Mouse (Mus musculus): ENCODE data around the gene Chn1. TPM values are rescaled to one million over a fixed set of nuclear protein-coding genes. Genes with fewer than 3 reads are reported as not detected.

Chn1 gene
- polyA plus RNA-seq, 1 experiment from 2014 or later, result 129 TPM

DNA sequence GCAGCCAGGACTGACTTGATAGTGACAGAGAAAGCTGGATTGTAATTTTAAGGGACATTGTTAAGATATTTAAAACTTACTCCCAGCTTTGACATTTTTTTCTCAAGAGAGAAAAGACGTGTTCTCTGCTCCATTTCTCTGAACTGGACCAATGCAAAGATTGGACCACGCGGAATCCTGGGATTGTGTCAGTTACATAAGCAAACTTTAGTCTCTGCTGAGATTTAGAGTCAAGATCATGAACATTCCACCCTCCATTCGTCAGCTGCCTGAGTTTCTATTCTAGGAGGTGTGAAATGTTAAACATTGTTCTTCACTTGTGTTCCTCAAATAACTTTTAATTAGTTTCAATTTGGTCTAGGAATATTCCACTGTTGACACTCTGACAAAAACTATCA, 188.0 kb downstream of the Chn1 start:
- no peak for ATAC-seq (ENCODE audit: low FRiP score, low TSS enrichment)
- peaks cover 14% of the 10 kb centered on the region for H3K4me1 ChIP-seq (ENCODE audit: control insufficient read depth, insufficient read depth, low read length)
- no peak for DNase-seq
- H3K9ac ChIP-seq (replicated peaks; ENCODE audit: low read length), result no peak overlapping the region
- H3K4me2 ChIP-seq (ENCODE audit: low read length), result no peak overlapping the region
- H3K4me3 ChIP-seq (replicated peaks; ENCODE audit: low read depth, low read length), result no peak overlapping the region
- H3K9me3 ChIP-seq (ENCODE audit: control insufficient read depth, low read length), result no peaks in the 10 kb centered on the region
- no peaks in the 10 kb centered on the region for H3K36me3 ChIP-seq (ENCODE audit: control insufficient read depth, insufficient read depth, low read length)
- WGBS, result 64% methylated on average over 4 of the region's 4 CpGs
- no peak overlapping the region for H3K27ac ChIP-seq (replicated peaks; ENCODE audit: low read depth, low read length)
- H3K27me3 ChIP-seq (ENCODE audit: control insufficient read depth, insufficient read depth, low read length), result no peaks in the 10 kb centered on the region

GRCm38 (mm10) chr2:73586392-73587108, 188.6 kb downstream of the Chn1 start:
- H3K9me3 ChIP-seq (ENCODE audit: control insufficient read depth, low read length), result no peaks in the 10 kb centered on the region
- peaks cover 14% of the 10 kb centered on the region for H3K4me1 ChIP-seq (ENCODE audit: control insufficient read depth, insufficient read depth, low read length)
- H3K36me3 ChIP-seq (ENCODE audit: control insufficient read depth, insufficient read depth, low read length), result no peaks in the 10 kb centered on the region
- no peaks in the 10 kb centered on the region for H3K27me3 ChIP-seq (ENCODE audit: control insufficient read depth, insufficient read depth, low read length)
- WGBS, result 45% methylated on average over 10 of the region's 10 CpGs
- no peak overlapping the region for H3K4me3 ChIP-seq (replicated peaks; ENCODE audit: low read depth, low read length)
- DNase-seq, result no peak
- H3K4me2 ChIP-seq (ENCODE audit: low read length), result no peak overlapping the region
- H3K9ac ChIP-seq (replicated peaks; ENCODE audit: low read length), result no peak overlapping the region
- ATAC-seq (ENCODE audit: low FRiP score, low TSS enrichment), result no peak
- H3K27ac ChIP-seq (replicated peaks; ENCODE audit: low read depth, low read length), result no peak overlapping the region

DNA sequence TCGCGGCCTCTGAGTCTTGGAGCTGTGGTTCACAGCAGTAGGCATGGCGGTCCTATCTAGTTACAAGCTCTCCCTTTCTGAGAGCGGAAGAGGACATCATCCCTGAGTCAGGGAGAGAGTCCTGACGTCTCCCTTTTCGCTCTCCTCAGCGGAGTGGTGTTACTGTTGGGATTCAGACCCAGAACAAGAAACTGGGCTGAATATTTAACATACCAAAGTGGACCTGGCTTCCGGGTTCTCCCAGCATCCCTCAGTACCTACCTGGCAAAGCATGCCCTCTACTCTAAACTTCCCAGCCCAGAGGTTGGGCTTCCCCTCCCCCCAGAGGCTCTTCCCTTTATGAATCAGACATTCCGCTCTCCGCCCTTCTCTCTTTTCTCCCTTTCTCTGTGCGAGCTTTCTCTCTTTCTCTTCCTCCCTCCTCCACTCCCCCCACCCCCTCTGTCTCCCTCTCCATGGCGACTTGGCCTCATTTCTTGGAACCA, 189.8 kb downstream of the Chn1 start:
- peaks cover 12% of the 10 kb centered on the region for H3K4me1 ChIP-seq (ENCODE audit: control insufficient read depth, insufficient read depth, low read length)
- no peaks in the 10 kb centered on the region for H3K9me3 ChIP-seq (ENCODE audit: control insufficient read depth, low read length)
- no peaks in the 10 kb centered on the region for H3K27me3 ChIP-seq (ENCODE audit: control insufficient read depth, insufficient read depth, low read length)
- H3K36me3 ChIP-seq (ENCODE audit: control insufficient read depth, insufficient read depth, low read length), result no peaks in the 10 kb centered on the region
- WGBS, result 10% methylated on average over 12 of the region's 12 CpGs
- DNase-seq (peak; percentile 62), ATAC-seq (ENCODE audit: low FRiP score, low TSS enrichment) (peak; percentile 34; the same call in 1 of the 2 replicates)
- no peak overlapping the region for H3K27ac ChIP-seq (replicated peaks; ENCODE audit: low read depth, low read length)
- peak overlapping the region; percentile 44 for H3K9ac ChIP-seq (replicated peaks; ENCODE audit: low read length)
- H3K4me2 ChIP-seq (ENCODE audit: low read length), result peak overlapping the region; percentile 64
- H3K4me3 ChIP-seq (replicated peaks; ENCODE audit: low read depth, low read length), result peak overlapping the region; percentile 39

DNA sequence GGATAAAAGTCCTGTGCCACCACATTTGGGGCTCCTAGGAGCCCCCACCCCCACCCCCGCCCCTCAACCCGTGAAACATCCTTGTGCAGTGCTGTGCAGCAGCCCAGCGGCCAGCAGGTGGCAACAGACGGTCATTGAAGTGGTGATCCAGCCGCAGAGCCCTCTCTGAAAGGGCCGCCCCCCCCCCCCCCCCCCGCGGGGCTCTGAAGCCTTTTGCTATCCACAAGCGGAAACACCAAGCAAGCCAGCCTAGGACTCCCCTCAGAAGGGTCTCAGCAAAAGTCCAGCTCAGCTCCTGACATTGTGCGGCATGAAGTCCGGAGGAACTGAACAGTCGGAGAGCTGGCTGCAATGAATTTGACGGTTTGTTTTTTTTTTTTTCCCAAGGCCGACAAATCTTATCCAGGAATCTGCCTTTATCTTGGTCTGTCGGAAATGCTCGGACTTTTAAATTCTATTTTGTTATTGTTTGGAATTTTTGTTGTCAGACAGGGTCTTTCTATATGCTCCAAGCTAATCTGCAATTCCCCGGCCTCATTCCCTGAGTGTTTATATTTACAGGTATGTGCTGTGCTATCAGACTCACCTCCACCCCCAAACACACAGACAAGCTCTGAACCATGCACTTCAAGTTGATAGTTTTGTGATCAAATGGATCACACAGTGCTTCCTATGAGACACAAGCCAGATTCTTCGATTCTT, 190.3 kb downstream of the Chn1 start:
- Histone ChIP-seq H3K4me3 (replicated peaks; ENCODE audit: low read depth, low read length) (peak overlapping the region; percentile 39), H3K36me3 (ENCODE audit: control insufficient read depth, insufficient read depth, low read length) (no peaks in the 10 kb centered on the region), H3K4me1 (ENCODE audit: control insufficient read depth, insufficient read depth, low read length) (peaks cover 7% of the 10 kb centered on the region; the same call in 1 of the 2 replicates), H3K9me3 (ENCODE audit: control insufficient read depth, low read length) (no peaks in the 10 kb centered on the region), H3K9ac (replicated peaks; ENCODE audit: low read length) (peak overlapping the region; percentile 44), H3K27me3 (ENCODE audit: control insufficient read depth, insufficient read depth, low read length) (no peaks in the 10 kb centered on the region), H3K4me2 (ENCODE audit: low read length) (peak overlapping the region; percentile 64), H3K27ac (replicated peaks; ENCODE audit: low read depth, low read length) (no peak overlapping the region)
- ATAC-seq (ENCODE audit: low FRiP score, low TSS enrichment) (peak; percentile 78), DNase-seq (peak; percentile 91)
- WGBS, result 3% methylated on average over 17 of the region's 18 CpGs

GRCm38 (mm10) chr2:73580720-73581119, 194.4 kb downstream of the Chn1 start:
- H3K9me3 ChIP-seq (ENCODE audit: control insufficient read depth, low read length), result no peaks in the 10 kb centered on the region
- H3K4me2 ChIP-seq (ENCODE audit: low read length), result no peak overlapping the region
- no peak overlapping the region for H3K4me3 ChIP-seq (replicated peaks; ENCODE audit: low read depth, low read length)
- no peaks in the 10 kb centered on the region for H3K36me3 ChIP-seq (ENCODE audit: control insufficient read depth, insufficient read depth, low read length)
- WGBS, result 90% methylated on average over 5 of the region's 5 CpGs
- H3K9ac ChIP-seq (replicated peaks; ENCODE audit: low read length), result no peak overlapping the region
- no peak for ATAC-seq (ENCODE audit: low FRiP score, low TSS enrichment)
- peaks cover 7% of the 10 kb centered on the region; the same call in 1 of the 2 replicates for H3K4me1 ChIP-seq (ENCODE audit: control insufficient read depth, insufficient read depth, low read length)
- no peaks in the 10 kb centered on the region for H3K27me3 ChIP-seq (ENCODE audit: control insufficient read depth, insufficient read depth, low read length)
- no peak for DNase-seq
- no peak overlapping the region for H3K27ac ChIP-seq (replicated peaks; ENCODE audit: low read depth, low read length)

GRCm38 (mm10) chr2:73580166-73580565, 195.0 kb downstream of the Chn1 start, which contains the start of gene Chrna1:
Gene Chrna1, minus strand, starts transcription at chr2:73580338.
- Histone ChIP-seq H3K4me2 (ENCODE audit: low read length) (no peak within 1 kb of the TSS), H3K27ac (replicated peaks; ENCODE audit: low read depth, low read length) (no peak within 1 kb of the TSS), H3K9me3 (ENCODE audit: control insufficient read depth, low read length) (no peaks in the 10 kb centered on the region), H3K27me3 (ENCODE audit: control insufficient read depth, insufficient read depth, low read length) (no peaks in the 10 kb centered on the region), H3K36me3 (ENCODE audit: control insufficient read depth, insufficient read depth, low read length) (no peaks in the 10 kb centered on the region), H3K4me1 (ENCODE audit: control insufficient read depth, insufficient read depth, low read length) (peaks cover 2% of the 10 kb centered on the region; the same call in 1 of the 2 replicates), H3K9ac (replicated peaks; ENCODE audit: low read length) (no peak within 1 kb of the TSS), H3K4me3 (replicated peaks; ENCODE audit: low read depth, low read length) (no peak within 1 kb of the TSS)
- WGBS, result 88% methylated on average over 9 of the region's 9 CpGs
- DNase-seq (no peak), ATAC-seq (ENCODE audit: low FRiP score, low TSS enrichment) (no peak)

DNA sequence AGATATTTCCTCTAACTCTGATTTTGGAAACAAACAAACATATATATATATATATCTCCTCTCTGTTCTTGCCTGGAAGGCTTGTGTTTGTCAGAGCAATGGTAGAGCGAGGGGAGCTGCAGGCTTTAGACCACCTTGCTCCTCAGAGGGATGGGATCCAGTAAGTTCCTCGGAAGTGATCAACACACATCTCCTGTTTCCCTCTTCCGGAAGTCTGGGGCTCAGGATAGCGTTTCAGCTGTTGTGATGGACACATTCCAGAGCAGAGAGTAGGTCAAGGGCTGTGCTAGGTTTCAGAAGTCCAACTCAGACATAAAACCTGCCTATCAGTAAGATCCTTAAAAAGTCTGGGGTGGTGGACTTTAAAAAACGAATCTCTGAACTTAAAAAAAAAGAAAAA, 196.0 kb downstream of the Chn1 start:
- Histone ChIP-seq H3K27me3 (ENCODE audit: control insufficient read depth, insufficient read depth, low read length) (no peaks in the 10 kb centered on the region), H3K36me3 (ENCODE audit: control insufficient read depth, insufficient read depth, low read length) (no peaks in the 10 kb centered on the region), H3K9ac (replicated peaks; ENCODE audit: low read length) (no peak overlapping the region), H3K4me2 (ENCODE audit: low read length) (no peak overlapping the region), H3K4me3 (replicated peaks; ENCODE audit: low read depth, low read length) (no peak overlapping the region), H3K4me1 (ENCODE audit: control insufficient read depth, insufficient read depth, low read length) (no peaks in the 10 kb centered on the region), H3K27ac (replicated peaks; ENCODE audit: low read depth, low read length) (no peak overlapping the region), H3K9me3 (ENCODE audit: control insufficient read depth, low read length) (no peaks in the 10 kb centered on the region)
- DNase-seq, result no peak
- no peak for ATAC-seq (ENCODE audit: low FRiP score, low TSS enrichment)
- 75% methylated on average over 5 of the region's 5 CpGs for WGBS

DNA sequence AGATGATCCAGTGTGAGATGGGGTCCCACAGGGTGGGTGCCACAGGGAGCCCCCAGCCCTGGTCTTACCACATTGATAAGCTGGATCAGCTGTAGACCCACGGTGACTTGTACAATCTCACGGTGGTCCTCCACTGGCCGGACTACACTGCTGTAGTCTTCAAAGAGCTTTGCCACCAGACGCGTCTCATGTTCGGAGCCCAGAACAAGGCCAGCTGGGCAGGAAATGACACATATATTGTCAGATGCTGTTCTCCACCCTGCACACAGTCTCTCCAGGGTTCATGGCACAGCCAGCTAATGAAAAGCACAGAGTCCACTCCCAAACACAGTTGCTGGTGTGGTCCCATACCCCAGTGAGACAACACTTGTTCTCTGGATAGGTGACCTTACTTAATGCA, 200.7 kb downstream of the Chn1 start:
- no peaks in the 10 kb centered on the region for H3K36me3 ChIP-seq (ENCODE audit: control insufficient read depth, insufficient read depth, low read length)
- no peaks in the 10 kb centered on the region for H3K9me3 ChIP-seq (ENCODE audit: control insufficient read depth, low read length)
- H3K27me3 ChIP-seq (ENCODE audit: control insufficient read depth, insufficient read depth, low read length), result no peaks in the 10 kb centered on the region
- no peak overlapping the region for H3K4me3 ChIP-seq (replicated peaks; ENCODE audit: low read depth, low read length)
- H3K4me1 ChIP-seq (ENCODE audit: control insufficient read depth, insufficient read depth, low read length), result 0 out of 2 replicates have a peak, but pooled peaks cover 3% of the 10 kb centered on the region
- no peak for DNase-seq
- H3K4me2 ChIP-seq (ENCODE audit: low read length), result no peak overlapping the region
- H3K9ac ChIP-seq (replicated peaks; ENCODE audit: low read length), result no peak overlapping the region
- WGBS, result 91% methylated on average over 6 of the region's 6 CpGs
- ATAC-seq (ENCODE audit: low FRiP score, low TSS enrichment), result no peak
- no peak overlapping the region for H3K27ac ChIP-seq (replicated peaks; ENCODE audit: low read depth, low read length)

Data from midbrain, embryonic 14.5 days (tissue).